Mouse (Mus musculus) embryonic fibroblast, embryonic 13.5 days (primary cell): ENCODE data around the gene Bfsp2.

Source experiments
- CTCF ChIP-seq: IDR thresholded peaks from 2 replicates; pipeline ENCODE4 v1.5.1; 2011; ENCODE audit warnings: mild to moderate bottlenecking, control low read depth, low read length, moderate library complexity, borderline replicate concordance; ENCODE audit not compliant: insufficient read depth
- POLR2A ChIP-seq: IDR thresholded peaks from 2 replicates; pipeline ENCODE4 v1.6.1; 2011; ENCODE audit warnings: low read depth, mild to moderate bottlenecking, control low read depth, low read length, moderate library complexity

DNA sequence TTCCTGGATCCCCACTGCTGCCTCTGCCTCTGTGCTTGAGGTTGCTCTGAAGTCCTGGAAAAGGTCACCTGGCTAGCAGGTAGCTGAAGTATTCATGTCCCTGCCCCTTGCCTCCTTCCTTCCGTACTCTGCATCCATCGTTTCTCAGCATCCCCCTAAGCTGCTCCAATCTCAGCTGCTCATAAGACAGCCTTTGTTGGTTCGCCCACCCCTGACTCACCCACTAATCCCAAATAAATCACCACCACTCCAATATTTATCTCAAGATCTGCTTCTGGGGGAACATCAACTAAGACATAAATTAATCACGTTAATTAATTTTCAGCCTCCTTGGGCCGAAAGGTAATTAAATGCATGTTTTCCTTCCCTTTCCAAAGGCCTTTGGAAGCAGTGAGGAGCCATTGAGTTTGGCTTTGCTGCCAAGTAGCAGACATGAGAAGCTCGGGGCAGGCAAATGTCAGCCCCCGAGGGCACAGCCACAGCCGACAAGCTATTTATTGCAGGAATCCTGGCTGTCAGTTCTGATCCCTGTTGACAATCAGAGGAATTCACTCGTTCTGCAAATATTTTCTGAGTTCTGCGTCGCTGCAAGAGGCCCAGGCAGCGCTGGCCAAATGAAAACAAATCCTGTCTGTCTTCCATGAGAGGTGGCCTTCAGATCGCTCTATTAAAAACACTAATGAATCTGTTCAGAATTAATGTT lies 36.9 kb downstream of the Bfsp2 start:
- no peak for TF ChIP-seq POLR2A
- no peak for TF ChIP-seq CTCF
